Mouse (Mus musculus): Measurements from ENCODE around the gene Zfp655.

DNA sequence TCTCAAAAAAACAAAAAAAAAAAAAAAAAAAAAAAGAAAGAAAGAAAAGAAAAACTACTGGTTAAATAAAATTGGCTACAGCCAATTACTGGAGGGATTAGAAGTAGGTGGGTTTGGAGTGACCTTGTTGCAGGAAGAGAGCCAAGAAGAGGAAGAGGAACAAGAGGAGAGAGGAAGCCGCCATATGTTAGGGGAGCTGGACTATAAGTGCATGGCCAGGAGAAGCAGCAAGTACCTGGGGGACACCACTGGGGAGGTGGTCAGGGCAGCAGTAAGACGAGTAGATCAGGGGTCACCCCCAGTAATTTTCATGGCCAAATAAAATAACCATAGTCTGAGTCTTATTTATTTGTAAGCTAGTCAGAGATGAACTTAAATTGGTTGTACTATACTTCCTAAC is 46.3 kb upstream of the Zfp655 start:
- no peak for TF ChIP-seq BHLHE40 (IDR thresholded peaks at IDR 0.05; ENCODE audit: low read depth, low read length)
- no peak for TF ChIP-seq POLR2A (IDR thresholded peaks at IDR 0.05; ENCODE audit: low read depth, low read length)
- no peak for TF ChIP-seq MAX (IDR thresholded peaks at IDR 0.05; ENCODE audit: low read length)
- TF ChIP-seq CTCF (conservative IDR thresholded peaks at IDR 0.05 in 1 of 2, IDR thresholded peaks at IDR 0.05 in 1 of 2; ENCODE audit: low read depth in 2 of 2, low read length in 2 of 2), result no peak
- no peak for TF ChIP-seq NRF1 (IDR thresholded peaks at IDR 0.05; ENCODE audit: low read depth, low read length)
- no peak for TF ChIP-seq ZKSCAN1 (IDR thresholded peaks at IDR 0.05; ENCODE audit: borderline replicate concordance, low read depth, low read length)
- TF ChIP-seq MAFK (IDR thresholded peaks at IDR 0.05; ENCODE audit: insufficient replicate concordance, low read length), result no peak
